Mouse (Mus musculus): ENCODE data around the gene Tmem132b.

Gene Tmem132b

GRCm38 (mm10) chr5:125518640-125519039 is 12.9 kb upstream of the Tmem132b start:
- peak in 1 of 2 experiments; percentile 65 for DNase-seq

- DNase-seq, result no peak
These were observed 10.5 kb upstream of the Tmem132b start for GRCm38 (mm10) chr5:125520930-125521590.

GRCm38 (mm10) chr5:125523361-125523760 is 8.2 kb upstream of the Tmem132b start:
- no peak for DNase-seq

- DNase-seq, result no peak
These were observed 6.1 kb upstream of the Tmem132b start for GRCm38 (mm10) chr5:125525516-125525915.

GRCm38 (mm10) chr5:125526464-125526863 is 5.1 kb upstream of the Tmem132b start:
- peak in 1 of 2 experiments; percentile 38 for DNase-seq

GRCm38 (mm10) chr5:125529109-125529508 is 2.5 kb upstream of the Tmem132b start:
- peak; percentile 82 to 88 for DNase-seq

GRCm38 (mm10) chr5:125532191-125532544 is 594 bp downstream of the Tmem132b start:
- DNase-seq, result peak in 1 of 2 experiments; percentile 40

GRCm38 (mm10) chr5:125532545-125533224 is 1.1 kb downstream of the Tmem132b start:
- DNase-seq, result peak in 1 of 2 experiments; percentile 15

GRCm38 (mm10) chr5:125533225-125533900 is 1.8 kb downstream of the Tmem132b start:
- DNase-seq, result no peak

GRCm38 (mm10) chr5:125534168-125534610 is 2.6 kb downstream of the Tmem132b start:
- DNase-seq, result no peak

GRCm38 (mm10) chr5:125534611-125535324 is 3.2 kb downstream of the Tmem132b start:
- no peak for DNase-seq

GRCm38 (mm10) chr5:125545090-125545489 is 13.5 kb downstream of the Tmem132b start:
- DNase-seq, result no peak

GRCm38 (mm10) chr5:125546293-125546692 is 14.7 kb downstream of the Tmem132b start:
- DNase-seq, result no peak

- no peak for DNase-seq
These were observed 18.3 kb downstream of the Tmem132b start for GRCm38 (mm10) chr5:125549750-125550489.

- no peak for DNase-seq
These were observed 24.2 kb downstream of the Tmem132b start for GRCm38 (mm10) chr5:125555732-125556131.

GRCm38 (mm10) chr5:125563492-125563891 is 31.9 kb downstream of the Tmem132b start:
- DNase-seq, result no peak

GRCm38 (mm10) chr5:125565725-125566124 is 34.2 kb downstream of the Tmem132b start:
- DNase-seq, result no peak

- no peak for DNase-seq
These were observed 36.9 kb downstream of the Tmem132b start for GRCm38 (mm10) chr5:125568457-125568856.

GRCm38 (mm10) chr5:125572011-125572410 is 40.4 kb downstream of the Tmem132b start:
- DNase-seq, result no peak

- DNase-seq, result no peak
These were observed 43.3 kb downstream of the Tmem132b start for GRCm38 (mm10) chr5:125574886-125575285.

GRCm38 (mm10) chr5:125575866-125576265 is 44.3 kb downstream of the Tmem132b start:
- no peak for DNase-seq

- DNase-seq, result peak in 1 of 2 experiments; percentile 24
These were observed 47.1 kb downstream of the Tmem132b start for GRCm38 (mm10) chr5:125578661-125579060.
